Mouse (Mus musculus) erythroblast, embryonic 14.5 days (primary cell): ENCODE data around the gene Hip1. TPM values are rescaled to one million over a fixed set of nuclear protein-coding genes. Genes with fewer than 3 reads are reported as not detected.

Experiments
- H3K27me3 ChIP-seq: 2 replicates; pipeline ENCODE4 v1.6.1; 2012; ENCODE audit warnings: inconsistent platforms; ENCODE audit not compliant: control insufficient read depth
- H3K36me3 ChIP-seq: 2 replicates; pipeline ENCODE4 v1.6.1; 2012; ENCODE audit warnings: mild to moderate bottlenecking, inconsistent platforms; ENCODE audit not compliant: control insufficient read depth
- H3K4me1 ChIP-seq: 2 replicates; pipeline ENCODE4 v1.6.1; 2012; ENCODE audit warnings: inconsistent platforms; ENCODE audit not compliant: control insufficient read depth
- H3K4me3 ChIP-seq: replicated peaks from 2 replicates; pipeline ENCODE3; 2012; ENCODE audit warnings: moderate library complexity, mild to moderate bottlenecking, inconsistent platforms
- H3K9me3 ChIP-seq: 2 replicates; pipeline ENCODE4 v1.6.1; 2012; ENCODE audit warnings: low read length, inconsistent platforms, mixed read lengths; ENCODE audit not compliant: control insufficient read depth
- GATA1 ChIP-seq: IDR thresholded peaks from 2 replicates; pipeline ENCODE4 v1.6.1; 2012; ENCODE audit warnings: low read length, inconsistent platforms, mixed read lengths
- TAL1 ChIP-seq: IDR thresholded peaks from 3 replicates; pipeline ENCODE4 v1.6.1; 2012; ENCODE audit warnings: low read length, inconsistent platforms, mixed read lengths
- polyA plus RNA-seq: library from polyadenylated mRNA; stranded (reverse); fragments of >175 nt; gene quantifications from 2 replicates; pipeline ENCODE4 v1.2.3, GENCODE M21; 2012

The Hip1 gene
- polyA plus RNA-seq, result 0.07 TPM in 1 of 2 replicates, not detected in the other

- Histone ChIP-seq H3K4me3 (peak within 1 kb of the TSS; percentile 61), H3K9me3 (no peaks in the 10 kb centered on the region), H3K27me3 (peaks cover 26% of the 10 kb centered on the region), H3K36me3 (no peaks in the 10 kb centered on the region), H3K4me1 (peaks cover 20% of the 10 kb centered on the region)
- TF ChIP-seq GATA1 (no peak), TAL1 (no peak)
These were observed at the start of gene Hip1 for GRCm38 (mm10) chr5:135544865-135545797. Hip1 (minus strand) TSS chr5:135545120.

DNA sequence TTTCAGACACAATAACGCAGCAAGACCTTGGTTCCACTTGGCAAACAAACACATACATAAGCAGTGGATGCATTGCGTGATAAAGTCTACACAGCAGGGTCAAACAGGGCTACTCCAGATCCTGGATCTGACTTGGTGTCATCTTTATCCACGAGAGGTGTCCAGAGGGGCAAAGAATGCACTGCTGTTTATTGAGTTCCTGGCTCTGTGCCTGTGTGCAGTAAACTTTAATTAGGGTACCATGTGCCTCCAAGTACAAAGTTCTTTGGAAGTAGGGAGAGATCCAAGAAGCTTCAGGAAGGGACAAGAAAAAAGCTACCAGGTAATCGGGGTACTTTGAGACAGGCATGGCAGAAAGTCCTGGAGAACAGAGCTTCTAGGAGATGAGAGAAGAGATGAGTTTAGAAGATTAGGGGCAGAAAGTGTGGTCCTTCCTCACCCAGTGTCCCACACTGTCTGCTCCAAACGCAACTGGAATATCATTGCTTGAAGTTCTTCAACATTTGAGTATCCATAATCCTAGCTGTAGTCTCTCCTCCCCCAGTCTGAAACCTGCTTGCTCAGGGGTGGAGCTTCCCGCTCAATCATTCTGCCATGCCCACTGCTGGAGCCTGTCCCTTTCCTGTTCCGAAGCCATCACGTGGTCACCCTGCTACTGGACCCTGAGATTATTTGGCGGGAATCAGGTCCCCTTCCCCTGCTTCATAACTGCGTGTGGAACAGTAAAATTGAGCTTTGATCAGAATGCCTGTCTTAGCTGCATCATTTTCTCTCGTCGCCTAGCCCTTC, 45.3 kb upstream of the Hip1 start:
- Histone ChIP-seq H3K36me3 (no peaks in the 10 kb centered on the region), H3K27me3 (no peaks in the 10 kb centered on the region), H3K4me1 (no peaks in the 10 kb centered on the region), H3K4me3 (no peak overlapping the region), H3K9me3 (peaks cover 5% of the 10 kb centered on the region)
- no peak for TF ChIP-seq GATA1
- TF ChIP-seq TAL1, result no peak

- H3K4me3 ChIP-seq, result no peak overlapping the region
- H3K36me3 ChIP-seq, result no peaks in the 10 kb centered on the region
- H3K9me3 ChIP-seq, result peaks cover 5% of the 10 kb centered on the region
- TF ChIP-seq TAL1 (no peak), GATA1 (no peak)
- no peaks in the 10 kb centered on the region for H3K27me3 ChIP-seq
- no peaks in the 10 kb centered on the region for H3K4me1 ChIP-seq
These were observed 42.8 kb upstream of the Hip1 start for GRCm38 (mm10) chr5:135587764-135588163.

GRCm38 (mm10) chr5:135585691-135586090, 40.8 kb upstream of the Hip1 start:
- no peak for TF ChIP-seq GATA1
- TF ChIP-seq TAL1, result no peak

GRCm38 (mm10) chr5:135582330-135582729, 37.4 kb upstream of the Hip1 start:
- Histone ChIP-seq H3K9me3 (peaks cover 11% of the 10 kb centered on the region), H3K4me1 (no peaks in the 10 kb centered on the region), H3K36me3 (no peaks in the 10 kb centered on the region), H3K27me3 (no peaks in the 10 kb centered on the region), H3K4me3 (no peak overlapping the region)
- no peak for TF ChIP-seq TAL1
- TF ChIP-seq GATA1, result no peak

More at GRCm38 (mm10) chr5:135585691-135586090, 40.8 kb upstream of the Hip1 start:
- H3K9me3 ChIP-seq, result peaks cover 9% of the 10 kb centered on the region
- no peaks in the 10 kb centered on the region for H3K36me3 ChIP-seq
- H3K27me3 ChIP-seq, result no peaks in the 10 kb centered on the region
- H3K4me1 ChIP-seq, result no peaks in the 10 kb centered on the region
- H3K4me3 ChIP-seq, result no peak overlapping the region

DNA sequence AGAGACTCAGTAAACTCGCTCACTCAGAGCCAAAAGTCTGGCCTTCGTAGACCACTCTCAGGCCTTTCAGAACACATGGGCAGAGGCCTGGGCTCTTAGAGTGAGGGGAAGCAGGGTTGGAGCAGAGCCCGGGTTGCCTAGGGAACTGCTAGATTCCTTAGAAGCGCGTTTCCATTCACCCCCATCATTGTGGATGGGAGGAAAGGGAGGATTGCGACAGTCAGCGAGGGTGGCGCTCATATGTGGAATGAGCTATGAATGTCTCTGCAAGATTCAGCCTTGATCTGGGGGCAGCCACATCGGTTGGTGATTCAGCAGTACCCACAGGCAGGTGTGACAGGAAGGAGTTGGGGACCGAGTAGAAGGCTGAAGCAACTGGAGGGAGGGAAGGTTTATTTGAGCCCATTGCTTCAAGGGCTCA, 34.4 kb upstream of the Hip1 start:
- no peaks in the 10 kb centered on the region for H3K36me3 ChIP-seq
- no peak for TF ChIP-seq GATA1
- TF ChIP-seq TAL1, result no peak
- no peak overlapping the region for H3K4me3 ChIP-seq
- peaks cover 11% of the 10 kb centered on the region for H3K9me3 ChIP-seq
- H3K27me3 ChIP-seq, result no peaks in the 10 kb centered on the region
- no peaks in the 10 kb centered on the region for H3K4me1 ChIP-seq

- Histone ChIP-seq H3K27me3 (no peaks in the 10 kb centered on the region), H3K4me3 (no peak overlapping the region), H3K36me3 (no peaks in the 10 kb centered on the region), H3K9me3 (peaks cover 7% of the 10 kb centered on the region), H3K4me1 (no peaks in the 10 kb centered on the region)
- TF ChIP-seq GATA1 (no peak), TAL1 (no peak)
These were observed 31.1 kb upstream of the Hip1 start for GRCm38 (mm10) chr5:135576055-135576454.

- H3K36me3 ChIP-seq, result no peaks in the 10 kb centered on the region
- no peaks in the 10 kb centered on the region for H3K4me1 ChIP-seq
- H3K27me3 ChIP-seq, result no peaks in the 10 kb centered on the region
- H3K9me3 ChIP-seq, result no peaks in the 10 kb centered on the region
- TF ChIP-seq GATA1, result no peak
- no peak within 1 kb of the TSS for H3K4me3 ChIP-seq
These were observed 28.1 kb upstream of the Hip1 start, which contains the start of gene Ccl24 for GRCm38 (mm10) chr5:135573006-135573405. Ccl24 (minus strand) TSS chr5:135573049.

DNA sequence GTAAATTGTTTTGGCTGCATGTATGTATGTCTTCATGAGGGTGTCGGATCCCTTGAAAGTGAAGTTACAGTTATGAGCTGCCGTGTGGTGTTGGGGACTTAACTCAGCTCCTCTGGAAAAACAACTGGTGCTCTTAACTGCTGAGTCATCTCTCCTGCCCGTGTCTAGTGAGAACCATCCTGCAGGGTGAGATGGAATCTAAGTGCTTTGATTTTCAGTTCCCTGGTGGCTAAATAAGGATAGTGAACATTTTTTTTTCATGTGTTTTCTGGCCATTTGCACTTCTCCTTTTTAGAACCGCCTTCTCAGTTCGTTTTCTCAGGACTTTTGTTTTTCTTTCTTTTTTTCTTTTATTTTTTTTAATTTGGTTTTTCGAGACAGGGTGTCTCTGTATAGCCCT, 23.8 kb upstream of the Hip1 start:
- Histone ChIP-seq H3K4me3 (no peak overlapping the region), H3K36me3 (no peaks in the 10 kb centered on the region), H3K4me1 (no peaks in the 10 kb centered on the region), H3K27me3 (no peaks in the 10 kb centered on the region), H3K9me3 (no peaks in the 10 kb centered on the region)
- TF ChIP-seq GATA1 (no peak), TAL1 (no peak)
